Mouse (Mus musculus) MEL (cell line): Measurements from ENCODE around the gene Lamb1. TPM values are rescaled to one million over a fixed set of nuclear protein-coding genes. Genes with fewer than 3 reads are reported as not detected.

Source experiments
- DNase-seq: peaks from one replicate; pipeline ENCODE4 v3.0.0; 2011; ENCODE audit warnings: low read depth, low spot score
- H3K27ac ChIP-seq: 2 replicates; pipeline ENCODE4 v1.5.1; 2012; ENCODE audit warnings: low read depth, mild to moderate bottlenecking, control low read depth, low read length, moderate library complexity; ENCODE audit not compliant: control insufficient read depth
- H3K27me3 ChIP-seq, 2 experiments: fragments of 150-350 bp in 1 of 2; sonication (generic) in 1 of 2; 2 replicates each; pipeline ENCODE4 v1.6.1; 2012; ENCODE audit warnings: low read length in 2 of 2, mild to moderate bottlenecking in 2 of 2, improper control_type of control experiment in 1 of 2, moderate library complexity in 1 of 2; ENCODE audit not compliant: insufficient read depth in 2 of 2, control insufficient read depth in 1 of 2
- H3K36me3 ChIP-seq, 2 experiments: 2 replicates each; pipeline ENCODE4 v1.6.1; 2012 to 2014; ENCODE audit warnings: low read length in 2 of 2, improper control_type of control experiment in 1 of 2, inconsistent platforms in 1 of 2, mild to moderate bottlenecking in 1 of 2; ENCODE audit not compliant: insufficient read depth in 2 of 2, control insufficient read depth in 1 of 2
- H3K4me1 ChIP-seq, 2 experiments: fragments of 150-350 bp in 1 of 2; sonication (generic) in 1 of 2; 2 replicates each; pipeline ENCODE4 v1.6.1; 2012; ENCODE audit warnings: low read length in 2 of 2, improper control_type of control experiment in 1 of 2, mild to moderate bottlenecking in 1 of 2; ENCODE audit not compliant: insufficient read depth in 2 of 2, control insufficient read depth in 1 of 2
- H3K4me3 ChIP-seq, 2 experiments: fragments of 150-350 bp in 1 of 2; sonication (generic) in 1 of 2; 2 replicates each; pipeline ENCODE4 v1.5.1; 2012; ENCODE audit warnings: low read depth in 2 of 2, low read length in 2 of 2, mild to moderate bottlenecking in 2 of 2, moderate library complexity in 2 of 2, control low read depth in 1 of 2, improper control_type of control experiment in 1 of 2; ENCODE audit not compliant: control insufficient read depth in 1 of 2, insufficient read depth in 1 of 2
- H3K79me2 ChIP-seq: 2 replicates; pipeline ENCODE4 v1.6.1; 2012; ENCODE audit warnings: mild to moderate bottlenecking, low read length, moderate library complexity; ENCODE audit not compliant: control insufficient read depth, poor library complexity, insufficient read depth
- H3K9ac ChIP-seq: 2 replicates; pipeline ENCODE4 v1.6.1; 2012; ENCODE audit warnings: low read depth, mild to moderate bottlenecking, control low read depth, low read length, moderate library complexity; ENCODE audit not compliant: control insufficient read depth, poor library complexity, severe bottlenecking
- H3K9me3 ChIP-seq: fragments of 150-350 bp; sonication (generic); replicated peaks from 2 replicates; pipeline ENCODE4 v1.6.1; 2012; ENCODE audit warnings: mild to moderate bottlenecking, low read length, improper control_type of control experiment, moderate library complexity; ENCODE audit not compliant: insufficient read depth
- CHD2 ChIP-seq: IDR thresholded peaks from 2 replicates; pipeline ENCODE4 v1.6.1; 2011; ENCODE audit warnings: low read length, improper control_type of control experiment
- CTCF ChIP-seq, 3 experiments: IDR thresholded peaks in 2 of 3; conservative IDR thresholded peaks in 1 of 3; 2 replicates each; pipeline ENCODE4 v1.5.1; 2011 to 2012; ENCODE audit warnings: low read length in 3 of 3, low read depth in 2 of 3, mild to moderate bottlenecking in 2 of 3, improper control_type of control experiment in 1 of 3, inconsistent platforms in 1 of 3, mixed read lengths in 1 of 3, moderate library complexity in 1 of 3; ENCODE audit not compliant: control insufficient read depth in 1 of 3, insufficient read depth in 1 of 3, poor library complexity in 1 of 3, severe bottlenecking in 1 of 3
- E2F4 ChIP-seq: IDR thresholded peaks from 2 replicates; pipeline ENCODE4 v1.6.1; 2011; ENCODE audit warnings: low read depth, low read length, improper control_type of control experiment, borderline replicate concordance
- ELF1 ChIP-seq: IDR thresholded peaks from 2 replicates; pipeline ENCODE4 v1.6.1; 2014; ENCODE audit warnings: low read depth, mild to moderate bottlenecking, inconsistent platforms, low read length, improper control_type of control experiment, moderate library complexity
- HCFC1 ChIP-seq: IDR thresholded peaks from 2 replicates; pipeline ENCODE4 v1.6.1; 2012; ENCODE audit warnings: low read depth, mild to moderate bottlenecking, inconsistent platforms, low read length, improper control_type of control experiment, moderate library complexity
- MAFK ChIP-seq: IDR thresholded peaks from 2 replicates; pipeline ENCODE4 v1.6.1; 2011; ENCODE audit warnings: low read depth, mild to moderate bottlenecking, low read length, improper control_type of control experiment, borderline replicate concordance
- MAZ ChIP-seq: IDR thresholded peaks from 2 replicates; pipeline ENCODE4 v1.6.1; 2012; ENCODE audit warnings: low read depth, mild to moderate bottlenecking, inconsistent platforms, low read length, improper control_type of control experiment
- MEF2A ChIP-seq: IDR thresholded peaks from 2 replicates; pipeline ENCODE4 v1.6.1; 2014; ENCODE audit warnings: low read depth, mild to moderate bottlenecking, inconsistent platforms, low read length, improper control_type of control experiment; ENCODE audit not compliant: poor library complexity, insufficient replicate concordance, severe bottlenecking; ENCODE audit errors: extremely low read depth
- NELFE ChIP-seq: IDR thresholded peaks from 2 replicates; pipeline ENCODE4 v1.6.1; 2011; ENCODE audit warnings: low read depth, low read length, improper control_type of control experiment
- POLR2A ChIP-seq, 2 experiments: IDR thresholded peaks; 2 replicates each; pipeline ENCODE4 v1.6.1; 2011 to 2012; ENCODE audit warnings: low read length in 2 of 2, mild to moderate bottlenecking in 2 of 2, control low read depth in 1 of 2, improper control_type of control experiment in 1 of 2, low read depth in 1 of 2, moderate library complexity in 1 of 2; ENCODE audit not compliant: control insufficient read depth in 1 of 2, insufficient read depth in 1 of 2, poor library complexity in 1 of 2
- POLR2AphosphoS2 ChIP-seq: IDR thresholded peaks from 2 replicates; pipeline ENCODE4 v1.6.1; 2011; ENCODE audit warnings: low read length, improper control_type of control experiment
- RAD21 ChIP-seq: IDR thresholded peaks from 2 replicates; pipeline ENCODE4 v1.6.1; 2011; ENCODE audit warnings: mild to moderate bottlenecking, low read depth, low read length, improper control_type of control experiment
- RCOR1 ChIP-seq: IDR thresholded peaks from 2 replicates; pipeline ENCODE4 v1.6.1; 2012; ENCODE audit warnings: low read depth, mild to moderate bottlenecking, inconsistent platforms, low read length, improper control_type of control experiment
- SIN3A ChIP-seq: IDR thresholded peaks from 2 replicates; pipeline ENCODE4 v1.6.1; 2012; ENCODE audit warnings: low read length, improper control_type of control experiment, inconsistent platforms
- SMC3 ChIP-seq: IDR thresholded peaks from 2 replicates; pipeline ENCODE4 v1.6.1; 2011; ENCODE audit warnings: low read depth, low read length, improper control_type of control experiment
- TAL1 ChIP-seq: IDR thresholded peaks from 2 replicates; pipeline ENCODE4 v1.6.1; 2012; ENCODE audit warnings: mild to moderate bottlenecking, inconsistent platforms, low read length, moderate library complexity, mixed read lengths
- TBP ChIP-seq: IDR thresholded peaks from 2 replicates; pipeline ENCODE4 v1.8.0; 2011; ENCODE audit warnings: low read depth, low read length, improper control_type of control experiment
- USF1 ChIP-seq: IDR thresholded peaks from 2 replicates; pipeline ENCODE4 v1.6.1; 2014; ENCODE audit warnings: low read depth, mild to moderate bottlenecking, inconsistent platforms, low read length, improper control_type of control experiment, moderate library complexity
- USF2 ChIP-seq, 2 experiments: IDR thresholded peaks; 2 replicates each; pipeline ENCODE4 v1.6.1; 2011 to 2012; ENCODE audit warnings: improper control_type of control experiment in 2 of 2, low read length in 2 of 2, borderline replicate concordance in 1 of 2, inconsistent platforms in 1 of 2, low read depth in 1 of 2, mild to moderate bottlenecking in 1 of 2; ENCODE audit not compliant: insufficient read depth in 1 of 2
- ZC3H11A ChIP-seq: IDR thresholded peaks from 2 replicates; pipeline ENCODE4 v1.6.1; 2012; ENCODE audit warnings: low read depth, mild to moderate bottlenecking, inconsistent platforms, low read length, improper control_type of control experiment
- ZMIZ1 ChIP-seq: IDR thresholded peaks from 2 replicates; pipeline ENCODE4 v1.6.1; 2012; ENCODE audit warnings: low read depth, mild to moderate bottlenecking, inconsistent platforms, low read length, improper control_type of control experiment, moderate library complexity
- polyA plus RNA-seq, 2 experiments: library from polyadenylated mRNA; stranded (reverse) in 1 of 2; unstranded in 1 of 2; fragments of >175 nt in 1 of 2; fragments of >200 nt in 1 of 2; gene quantifications; 2 replicates each; pipeline versions ENCODE4 v1.2.1 to v1.2.4; 2012; ENCODE audit warnings: low replicate concordance in 2 of 2, low read depth in 1 of 2; ENCODE audit not compliant: insufficient read length in 2 of 2, insufficient read depth in 1 of 2, missing spikeins in 1 of 2
- total RNA-seq: library from RNA; depleted of rRNA; stranded (reverse); fragments of 300-350 nt; gene quantifications from 2 replicates; pipeline ENCODE4 v1.2.3, GENCODE M21; 2012

Lamb1 gene
- total and polyA plus RNA-seq, 3 experiments: 0.03 TPM; not detected in 2

- no peaks in the 10 kb centered on the region for H3K27me3 ChIP-seq
- no peaks in the 10 kb centered on the region for H3K9me3 ChIP-seq
- H3K4me1 ChIP-seq: peaks cover 0 to 5% of the 10 kb centered on the region in 2 experiments; a peak in 1 of 4 replicates
- no peak overlapping the region for H3K27ac ChIP-seq
- no peaks in the 10 kb centered on the region for H3K79me2 ChIP-seq
- TF ChIP-seq RAD21: no peak
- TF ChIP-seq CTCF (IDR thresholded peaks at IDR 0.05 in 2 of 3, conservative IDR thresholded peaks at IDR 0.05 in 1 of 3; ENCODE audit: control insufficient read depth in 1 of 3, insufficient read depth in 1 of 3, low read depth in 2 of 3, low read length in 3 of 3, poor library complexity in 1 of 3, severe bottlenecking in 1 of 3): no peak
- TF ChIP-seq SMC3: no peak
- TF ChIP-seq ZC3H11A: no peak
- no peak for TF ChIP-seq POLR2AphosphoS2
- no peak for TF ChIP-seq NELFE
- TF ChIP-seq, all 39 proteins: peak for 0
- Histone ChIP-seq H3K36me3 (no peaks in the 10 kb centered on the region; a peak in 1 of 4 replicates), H3K4me3 (no peak overlapping the region), H3K9ac (no peak overlapping the region)
- no peak for DNase-seq
These were observed 42.0 kb downstream of the Lamb1 start for GRCm38 (mm10) chr12:31307011-31307410.

- Histone ChIP-seq H3K27me3 (no peaks in the 10 kb centered on the region), H3K79me2 (no peaks in the 10 kb centered on the region), H3K9ac (no peak overlapping the region), H3K9me3 (no peaks in the 10 kb centered on the region), H3K27ac (no peak overlapping the region), H3K4me3 (no peak overlapping the region), H3K36me3 (no peaks in the 10 kb centered on the region; a peak in 1 of 4 replicates), H3K4me1 (peaks cover 0 to 9% of the 10 kb centered on the region in 2 experiments; a peak in 1 of 4 replicates)
- TF ChIP-seq TAL1 (no peak), ELF1 (no peak), USF2 (IDR thresholded peaks at IDR 0.05; ENCODE audit: borderline replicate concordance in 1 of 2, insufficient read depth in 1 of 2, low read depth in 1 of 2, low read length in 2 of 2) (no peak), SMC3 (no peak), MAZ (no peak), E2F4 (no peak), USF1 (no peak), CTCF (IDR thresholded peaks at IDR 0.05 in 2 of 3, conservative IDR thresholded peaks at IDR 0.05 in 1 of 3; ENCODE audit: control insufficient read depth in 1 of 3, insufficient read depth in 1 of 3, low read depth in 2 of 3, low read length in 3 of 3, poor library complexity in 1 of 3, severe bottlenecking in 1 of 3) (no peak), MAFK (no peak), RCOR1 (no peak), POLR2A (IDR thresholded peaks at IDR 0.05; ENCODE audit: control insufficient read depth in 1 of 2, insufficient read depth in 1 of 2, low read depth in 1 of 2, low read length in 2 of 2, poor library complexity in 1 of 2) (no peak), MEF2A (no peak), TBP (no peak), HCFC1 (no peak), ZC3H11A (no peak), CHD2 (no peak), ZMIZ1 (no peak), SIN3A (no peak)
- no peak for DNase-seq
These were observed 42.7 kb downstream of the Lamb1 start for GRCm38 (mm10) chr12:31307756-31308155.
